Mouse (Mus musculus) gastrocnemius, postnatal 10 days (tissue): Measurements from ENCODE around the gene Pnpla6. TPM values are rescaled to one million over a fixed set of nuclear protein-coding genes. Genes with fewer than 3 reads are reported as not detected.
"Not testable (repeated sequence)": the region's sequence is repeated elsewhere in the genome, so short reads cannot be mapped to it uniquely, and the experiment has no call there.

Source experiments
- DNase-seq: peaks from one replicate; pipeline ENCODE4 v3.0.0; 2021; ENCODE audit warnings: mixed read lengths
- total RNA-seq, 2 experiments: library from RNA; stranded (reverse); gene quantifications; 2 replicates each; pipeline ENCODE4 v1.2.3; 2021

Gene Pnpla6
- total RNA-seq, 2 experiments from 2014 or later = 13.6 to 15.4 TPM

- DNase-seq = no peak
Observed at GRCm38 (mm10) chr8:3576211-3576960, 61.2 kb downstream of the Pnpla6 start.

GRCm38 (mm10) chr8:3579390-3580364, 64.5 kb downstream of the Pnpla6 start:
- DNase-seq = no peak

- DNase-seq = not testable (repeated sequence)
Observed at GRCm38 (mm10) chr8:3581961-3582360, 66.8 kb downstream of the Pnpla6 start.

GRCm38 (mm10) chr8:3586452-3586851, 71.3 kb downstream of the Pnpla6 start:
- DNase-seq = no peak

- no peak for DNase-seq
Observed at GRCm38 (mm10) chr8:3586993-3587390, 71.8 kb downstream of the Pnpla6 start, which contains the start of gene Camsap3. Gene Camsap3 (plus strand): TSS chr8:3587293.

- DNase-seq = no peak
Observed at GRCm38 (mm10) chr8:3587391-3588257, 72.4 kb downstream of the Pnpla6 start.

GRCm38 (mm10) chr8:3588258-3588633, 73.1 kb downstream of the Pnpla6 start:
- DNase-seq = no peak

- no peak for DNase-seq
Observed at GRCm38 (mm10) chr8:3593470-3593869, 78.3 kb downstream of the Pnpla6 start.

Other genes with a start within 250 kb of the Pnpla6 start
- 10 to 100 TPM; 44.6 to 50.4 TPM for gene Insr, start 235.8 kb upstream of the Pnpla6 start, total RNA-seq
- under 1 TPM; 0.14 to 0.19 TPM for gene A430078G23Rik, start 162.0 kb upstream of the Pnpla6 start, total RNA-seq
- gene Arhgef18, start 122.4 kb upstream of the Pnpla6 start, total RNA-seq = 10 to 100 TPM in 1 of 2 experiments, 1 to 10 TPM in 1; 9.3 to 14.2 TPM
- gene Pex11g, start 47.7 kb upstream of the Pnpla6 start, total RNA-seq = 1 to 10 TPM; 3.0 to 3.6 TPM
- under 1 TPM in 1 of 2 experiments, not detected in 1; 0.14 TPM for gene Tex45, start 44.5 kb upstream of the Pnpla6 start, total RNA-seq
- gene Zfp358, start 22.2 kb upstream of the Pnpla6 start, total RNA-seq = 10 to 100 TPM; 16.0 to 18.7 TPM
- 10 to 100 TPM; 19.0 to 23.9 TPM for gene Mcoln1, start 14.9 kb upstream of the Pnpla6 start, total RNA-seq
- gene C330021F23Rik, start 52.6 kb downstream of the Pnpla6 start, total RNA-seq = under 1 TPM in 1 of 2 experiments, not detected in 1; 0.21 TPM
- 1 to 10 TPM in 1 of 2 experiments, under 1 TPM in 1; 0.97 to 1.5 TPM for gene Camsap3, start 71.9 kb downstream of the Pnpla6 start, total RNA-seq
- 10 to 100 TPM; 14.9 to 16.4 TPM for gene Xab2, start 105.9 kb downstream of the Pnpla6 start, total RNA-seq
- gene Pet100, start 106.2 kb downstream of the Pnpla6 start, total RNA-seq = 10 to 100 TPM; 76.0 to 76.5 TPM
- not detected for gene Pcp2, start 110.2 kb downstream of the Pnpla6 start, total RNA-seq
- gene Stxbp2, start 115.6 kb downstream of the Pnpla6 start, total RNA-seq = 1 to 10 TPM; 4.0 to 6.7 TPM
- gene Retn, start 140.4 kb downstream of the Pnpla6 start, total RNA-seq = under 1 TPM; 0.61 to 0.75 TPM
- gene Mcemp1, start 150.4 kb downstream of the Pnpla6 start, total RNA-seq = under 1 TPM in 1 of 2 experiments, not detected in 1; 0.41 TPM
- 1 to 10 TPM; 1.6 to 2.0 TPM for gene Fcor, start 157.0 kb downstream of the Pnpla6 start, total RNA-seq
- gene Trappc5, start 160.9 kb downstream of the Pnpla6 start, total RNA-seq = 10 to 100 TPM; 24.2 to 24.9 TPM
- 1 to 10 TPM; 1.1 to 1.4 TPM for gene Fcer2a, start 178.8 kb downstream of the Pnpla6 start, total RNA-seq
- gene Clec4g, start 205.3 kb downstream of the Pnpla6 start, total RNA-seq = not detected
- not detected for gene Cd209a, start 233.6 kb downstream of the Pnpla6 start, total RNA-seq